Mouse (Mus musculus) kidney, embryonic 15.5 days (tissue): Measurements from ENCODE around the gene Dmrtc1a. TPM values are rescaled to one million over a fixed set of nuclear protein-coding genes. Genes with fewer than 3 reads are reported as not detected.

ENCODE experiments used
- polyA plus RNA-seq: library from polyadenylated mRNA; unstranded; fragments of >200 nt; fragmentation: Nextera tagmentation; extraction: Ambion mirVana; gene quantifications from 2 replicates; pipeline ENCODE4 v1.2.1, GENCODE M21; 2015

Gene Dmrtc1a
- polyA plus RNA-seq, 1 experiment from 2014 or later: 0.92 TPM

Other genes starting within 250 kb of the Dmrtc1a start
- gene Gm3880, start 221.7 kb downstream of the Dmrtc1a start, polyA plus RNA-seq: not detected in 2 replicates
- gene Gm9112, start 201.1 kb downstream of the Dmrtc1a start, polyA plus RNA-seq: not detected in 2 replicates
- gene Dmrtc1b, start 200.8 kb downstream of the Dmrtc1a start, polyA plus RNA-seq: not detected in 2 replicates
- not detected in 2 replicates for gene Dmrtc1c1, start 105.7 kb downstream of the Dmrtc1a start, polyA plus RNA-seq
- not detected in 2 replicates for gene Dmrtc1c2, start 54.1 kb downstream of the Dmrtc1a start, polyA plus RNA-seq
- not detected in 2 replicates for gene 1700031F05Rik, start 40.7 kb downstream of the Dmrtc1a start, polyA plus RNA-seq
- gene 1700011M02Rik, start 218 bp upstream of the Dmrtc1a start, polyA plus RNA-seq: not detected in 2 replicates
- not detected in 2 replicates for gene 1700018G05Rik, start 19.7 kb upstream of the Dmrtc1a start, polyA plus RNA-seq